Mouse (Mus musculus) forebrain, embryonic 10.5 days (tissue): Measurements from ENCODE around the gene Map3k7cl. TPM values are rescaled to one million over a fixed set of nuclear protein-coding genes. Genes with fewer than 3 reads are reported as not detected.

Experiments
- DNase-seq: peaks from one replicate; pipeline ENCODE4 v3.0.0-alpha.2; 2017; ENCODE audit warnings: low spot score; ENCODE audit errors: extremely low spot score
- H3K27ac ChIP-seq: fragments of 300-500 bp; sonication (generic); 2 replicates; pipeline ENCODE4 v1.5.1; 2016; ENCODE audit warnings: mild to moderate bottlenecking
- H3K27me3 ChIP-seq: fragments of 300-500 bp; sonication (generic); 2 replicates; pipeline ENCODE4 v1.6.1; 2016; ENCODE audit warnings: mild to moderate bottlenecking; ENCODE audit not compliant: poor library complexity, severe bottlenecking
- H3K36me3 ChIP-seq: fragments of 300-500 bp; sonication (generic); replicated peaks from 2 replicates; pipeline ENCODE4 v1.6.1; 2016; ENCODE audit warnings: mild to moderate bottlenecking, moderate library complexity
- H3K4me1 ChIP-seq: fragments of 300-500 bp; sonication (generic); 2 replicates; pipeline ENCODE4 v1.6.1; 2016
- H3K4me3 ChIP-seq: fragments of 300-500 bp; sonication (generic); 2 replicates; pipeline ENCODE4 v1.5.1; 2016; ENCODE audit warnings: mild to moderate bottlenecking, moderate library complexity
- H3K9me3 ChIP-seq: fragments of 300-500 bp; sonication (generic); 2 replicates; pipeline ENCODE4 v1.6.1; 2016; ENCODE audit warnings: mild to moderate bottlenecking, moderate library complexity
- WGBS: fragments of 180-500 bp; shearing (Covaris S2); methylation state at CpG from one replicate; pipeline ENCODE4 v1.1.7; 2016; 5-methylcytosine and 5-hydroxymethylcytosine counted together
- polyA plus RNA-seq: library from polyadenylated mRNA; unstranded; fragments of >200 nt; fragmentation: Nextera tagmentation; extraction: Ambion mirVana; gene quantifications from 2 replicates; pipeline ENCODE4 v1.2.1, GENCODE M21; 2016

Gene Map3k7cl
- polyA plus RNA-seq, 1 experiment from 2014 or later = not detected

GRCm38 (mm10) chr16:87625341-87625740 lies 72.2 kb downstream of the Map3k7cl start:
- no peak for DNase-seq
- no peaks in the 10 kb centered on the region for H3K36me3 ChIP-seq
- no peaks in the 10 kb centered on the region for H3K4me1 ChIP-seq
- no peaks in the 10 kb centered on the region for H3K27me3 ChIP-seq
- WGBS = 91% methylated on average over 3 of the region's 3 CpGs
- H3K9me3 ChIP-seq = peaks cover 42% of the 10 kb centered on the region
- H3K27ac ChIP-seq = no peak overlapping the region
- no peak overlapping the region for H3K4me3 ChIP-seq

DNA sequence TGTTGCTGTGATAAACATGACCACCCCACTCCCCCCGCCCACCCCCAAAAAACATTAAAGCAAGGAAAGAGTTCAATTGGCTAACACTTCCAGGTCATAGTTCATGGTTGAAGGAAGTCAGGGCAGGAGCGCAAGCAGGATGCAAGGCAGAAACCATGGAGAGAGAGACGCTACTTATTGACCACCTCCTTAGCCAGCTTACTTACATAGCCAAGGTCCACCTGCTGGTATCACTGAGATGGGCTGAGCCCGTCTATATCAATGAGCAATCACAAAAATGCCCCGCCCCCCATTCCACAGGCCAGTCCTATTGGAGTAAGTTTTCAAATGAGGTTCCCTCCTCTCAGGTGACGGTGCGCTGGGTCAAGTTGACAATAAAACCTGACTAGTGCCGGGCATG lies 72.7 kb downstream of the Map3k7cl start:
- Histone ChIP-seq H3K9me3 (peaks cover 42% of the 10 kb centered on the region), H3K27me3 (no peaks in the 10 kb centered on the region), H3K4me3 (no peak overlapping the region), H3K27ac (no peak overlapping the region), H3K36me3 (no peaks in the 10 kb centered on the region), H3K4me1 (no peaks in the 10 kb centered on the region)
- no peak for DNase-seq
- 95% methylated on average over 8 of the region's 8 CpGs for WGBS

GRCm38 (mm10) chr16:87626696-87627095 lies 73.6 kb downstream of the Map3k7cl start:
- H3K9me3 ChIP-seq = peaks cover 38% of the 10 kb centered on the region
- DNase-seq = no peak
- no peaks in the 10 kb centered on the region for H3K4me1 ChIP-seq
- no peak overlapping the region for H3K4me3 ChIP-seq
- no peaks in the 10 kb centered on the region for H3K36me3 ChIP-seq
- H3K27ac ChIP-seq = no peak overlapping the region
- H3K27me3 ChIP-seq = no peaks in the 10 kb centered on the region
- WGBS = 93% methylated on average over 4 of the region's 4 CpGs

GRCm38 (mm10) chr16:87634709-87635108 lies 81.6 kb downstream of the Map3k7cl start:
- Histone ChIP-seq H3K36me3 (no peaks in the 10 kb centered on the region), H3K4me3 (no peak overlapping the region), H3K4me1 (no peaks in the 10 kb centered on the region), H3K27ac (no peak overlapping the region), H3K27me3 (no peaks in the 10 kb centered on the region), H3K9me3 (no peaks in the 10 kb centered on the region)
- DNase-seq = no peak

DNA sequence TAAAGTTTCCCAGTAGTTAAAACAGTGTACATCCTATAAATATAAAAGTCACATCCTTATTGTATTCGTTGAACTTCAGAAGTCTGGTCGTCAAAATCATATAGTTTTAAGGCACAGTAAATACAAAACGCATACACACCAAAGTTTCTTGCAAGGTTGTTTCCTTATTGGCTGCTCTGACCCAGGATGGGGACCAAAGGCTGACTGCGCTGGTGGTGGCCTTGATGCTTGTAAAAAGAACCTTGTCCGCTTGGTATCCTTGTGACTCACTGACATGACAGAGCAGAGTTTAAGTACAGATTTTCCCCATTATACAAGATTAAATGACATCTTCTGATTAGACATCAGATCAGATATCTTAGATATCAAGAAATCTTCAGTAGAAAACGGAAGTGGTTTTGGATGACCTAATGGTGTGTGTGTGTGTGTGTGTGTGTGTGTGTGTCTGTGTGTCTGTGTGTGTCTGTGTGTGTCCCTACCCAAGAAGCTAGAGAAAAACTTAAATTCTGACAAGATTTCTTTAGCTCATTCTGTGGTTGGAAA lies 82.2 kb downstream of the Map3k7cl start:
- DNase-seq = no peak
- H3K4me3 ChIP-seq = no peak overlapping the region
- 92% methylated on average over 6 of the region's 6 CpGs for whole genome bisulfite sequencing
- no peaks in the 10 kb centered on the region for H3K27me3 ChIP-seq
- H3K4me1 ChIP-seq = no peaks in the 10 kb centered on the region
- no peaks in the 10 kb centered on the region for H3K9me3 ChIP-seq
- H3K36me3 ChIP-seq = no peaks in the 10 kb centered on the region
- no peak overlapping the region for H3K27ac ChIP-seq

DNA sequence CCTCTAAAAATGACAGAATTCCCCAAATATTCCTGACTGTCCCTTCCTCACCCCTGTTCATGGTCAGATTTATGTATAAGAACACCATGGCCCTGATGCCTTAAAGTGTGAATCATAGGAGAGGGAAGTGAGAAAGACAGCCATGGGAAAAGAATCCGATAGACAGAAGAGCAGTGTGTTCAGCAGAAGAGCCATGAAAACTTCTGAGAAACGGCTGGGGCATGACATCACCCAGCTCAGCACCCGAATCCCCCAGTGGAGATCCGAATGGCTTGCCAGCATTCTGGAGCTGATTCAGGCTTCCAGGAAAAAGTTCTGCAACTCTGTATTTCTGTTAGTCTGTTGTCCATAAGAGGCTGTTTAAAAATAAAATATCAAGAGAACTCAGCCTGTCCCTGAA lies 82.7 kb downstream of the Map3k7cl start:
- Histone ChIP-seq H3K27ac (no peak overlapping the region), H3K36me3 (no peaks in the 10 kb centered on the region), H3K27me3 (no peaks in the 10 kb centered on the region), H3K4me3 (no peak overlapping the region), H3K9me3 (no peaks in the 10 kb centered on the region), H3K4me1 (no peaks in the 10 kb centered on the region)
- DNase-seq = no peak
- WGBS = 83% methylated on average over 4 of the region's 4 CpGs

GRCm38 (mm10) chr16:87638098-87638497 lies 85.0 kb downstream of the Map3k7cl start:
- no peaks in the 10 kb centered on the region for H3K4me1 ChIP-seq
- WGBS = 63% methylated on average over 1 of the region's 1 CpGs
- no peaks in the 10 kb centered on the region for H3K9me3 ChIP-seq
- H3K4me3 ChIP-seq = no peak overlapping the region
- H3K27ac ChIP-seq = no peak overlapping the region
- H3K36me3 ChIP-seq = no peaks in the 10 kb centered on the region
- no peak for DNase-seq
- no peaks in the 10 kb centered on the region for H3K27me3 ChIP-seq

DNA sequence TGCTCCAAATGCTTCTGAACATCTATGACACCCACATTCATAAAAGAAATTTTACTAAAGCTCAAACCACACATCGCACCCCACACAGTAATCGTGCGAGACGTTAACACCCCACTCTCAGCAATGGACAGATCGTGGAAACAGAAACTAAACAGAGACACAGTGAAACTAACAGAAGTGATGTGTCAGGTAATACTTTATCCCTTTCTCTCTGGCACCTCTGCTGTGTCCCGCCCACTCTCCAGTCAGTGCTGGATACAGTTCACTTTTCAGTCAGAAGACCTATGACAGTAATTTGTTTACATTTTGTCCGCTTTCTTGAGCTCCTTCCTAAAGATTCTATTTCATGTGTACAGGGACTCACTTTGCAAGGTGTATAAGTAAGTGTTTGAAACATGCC lies 89.1 kb downstream of the Map3k7cl start:
- no peak for DNase-seq
- no peak overlapping the region for H3K4me3 ChIP-seq
- H3K27ac ChIP-seq = no peak overlapping the region
- WGBS = 96% methylated on average over 7 of the region's 7 CpGs
- H3K36me3 ChIP-seq = no peaks in the 10 kb centered on the region
- no peaks in the 10 kb centered on the region for H3K4me1 ChIP-seq
- H3K27me3 ChIP-seq = no peaks in the 10 kb centered on the region
- H3K9me3 ChIP-seq = no peaks in the 10 kb centered on the region

GRCm38 (mm10) chr16:87644111-87644770 lies 91.1 kb downstream of the Map3k7cl start:
- Histone ChIP-seq H3K27ac (no peak overlapping the region), H3K9me3 (no peaks in the 10 kb centered on the region), H3K4me3 (no peak overlapping the region), H3K4me1 (no peaks in the 10 kb centered on the region), H3K27me3 (no peaks in the 10 kb centered on the region), H3K36me3 (no peaks in the 10 kb centered on the region)
- 89% methylated on average over 14 of the region's 14 CpGs for whole genome bisulfite sequencing
- no peak for DNase-seq

Other genes with a start within 250 kb of the Map3k7cl start
- gene N6amt1, start 199.1 kb upstream of the Map3k7cl start, polyA plus RNA-seq = 19.0 and 21.7 TPM in 2 replicates
- 30.3 and 31.5 TPM in 2 replicates for gene Ltn1, start 120.7 kb upstream of the Map3k7cl start, polyA plus RNA-seq
- 10.5 and 11.2 TPM in 2 replicates for gene Rwdd2b, start 112.8 kb upstream of the Map3k7cl start, polyA plus RNA-seq
- gene Usp16, start 98.6 kb upstream of the Map3k7cl start, polyA plus RNA-seq = 36.1 and 45.2 TPM in 2 replicates
- 692 and 710 TPM in 2 replicates for gene Cct8, start 57.5 kb upstream of the Map3k7cl start, polyA plus RNA-seq
- 10.8 and 12.0 TPM in 2 replicates for gene Bach1, start 145.6 kb downstream of the Map3k7cl start, polyA plus RNA-seq